Mouse (Mus musculus): ENCODE measurements at regions not wholly inside any gene's neighbourhood (a gene's known extent, or its start where the extent isn't known, plus 50 kb on each side); places are given as distances from the start of the nearest gene placed in this dataset.

DNA sequence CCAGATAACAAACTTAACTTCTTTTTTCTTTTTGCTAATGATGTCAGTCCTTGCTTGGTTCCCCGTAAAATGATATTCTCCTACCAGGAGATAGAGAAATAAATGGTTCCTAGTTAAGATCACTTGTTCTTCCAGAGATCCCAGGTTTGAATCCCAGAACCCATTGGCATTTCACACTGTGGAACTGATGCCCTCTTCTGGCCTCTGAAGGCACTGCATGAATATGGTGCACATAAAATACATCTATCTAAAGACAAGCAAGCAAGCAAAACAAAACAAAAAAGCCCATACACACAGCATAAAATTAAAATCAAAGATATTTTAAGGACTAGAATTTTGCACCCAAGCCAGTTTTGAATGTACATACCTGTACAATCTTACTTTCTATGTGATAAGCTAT, 162.5 kb downstream of the 1700010I14Rik start:
- TF ChIP-seq GATA1 (IDR thresholded peaks at IDR 0.05; ENCODE audit: borderline replicate concordance, low read length) (no peak), FLI1 (IDR thresholded peaks at IDR 0.05; ENCODE audit: low read length) (no peak)
